Mouse (Mus musculus) left cerebral cortex, adult 11 months (tissue): ENCODE data around the gene Arl16.

ENCODE experiments used
- DNase-seq: peaks from one replicate; pipeline ENCODE4 v3.0.0; 2022; ENCODE audit warnings: low spot score

Gene Arl16

DNA sequence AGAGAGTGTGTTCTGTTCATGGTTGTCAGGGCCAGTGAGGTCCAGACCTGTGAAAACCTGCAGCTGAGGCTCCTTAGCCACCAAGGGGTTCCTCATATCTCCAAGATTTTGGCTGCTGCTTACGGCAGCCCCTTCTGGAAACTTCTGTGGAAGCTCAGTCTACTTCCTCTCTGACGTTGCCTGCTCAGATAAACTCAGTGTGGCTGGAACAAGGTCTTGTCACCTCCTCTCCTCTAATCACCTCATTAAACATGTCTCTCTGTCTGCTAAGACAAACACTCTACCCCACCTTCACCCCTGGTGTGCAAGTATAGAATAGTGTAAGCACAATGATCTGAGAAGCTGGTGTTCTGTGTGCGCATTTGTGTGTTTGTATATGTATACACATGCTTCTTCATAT is 21.9 kb downstream of the Arl16 start:
- no peak for DNase-seq

DNA sequence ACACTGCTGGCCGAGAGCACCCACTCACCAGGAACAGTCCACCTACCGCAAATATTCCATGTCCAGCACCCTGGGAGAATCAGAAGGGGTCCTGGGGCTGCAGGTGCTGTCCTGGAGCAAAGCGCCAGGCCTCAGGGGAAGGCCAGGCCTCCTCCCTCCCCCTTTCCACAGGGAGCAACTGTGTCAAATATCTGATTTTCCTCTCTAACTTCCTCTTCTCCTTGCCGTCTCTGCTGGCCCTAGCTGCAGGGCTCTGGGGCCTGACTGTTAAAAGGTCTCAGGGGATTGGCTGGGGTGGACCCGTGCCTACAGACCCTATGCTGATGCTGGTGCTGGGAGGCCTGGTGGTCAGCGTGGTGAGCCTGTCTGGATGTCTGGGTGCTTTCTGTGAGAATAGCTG is 23.3 kb downstream of the Arl16 start:
- DNase-seq: no peak

- no peak for DNase-seq
Measured at GRCm38 (mm10) chr11:120442765-120443280, 24.6 kb downstream of the Arl16 start.

- DNase-seq: no peak
Measured at GRCm38 (mm10) chr11:120442344-120442743, 25.1 kb downstream of the Arl16 start, which contains the start of gene Tspan10. Gene Tspan10, plus strand, starts transcription at chr11:120442644.

GRCm38 (mm10) chr11:120437857-120438385 is 29.5 kb downstream of the Arl16 start:
- no peak for DNase-seq

GRCm38 (mm10) chr11:120437152-120437856 is 30.1 kb downstream of the Arl16 start, which contains the start of gene Nploc4:
Gene Nploc4, minus strand, starts transcription at chr11:120437708.
- DNase-seq: peak; percentile 62

- DNase-seq: no peak
Measured at GRCm38 (mm10) chr11:120426727-120427126, 40.7 kb downstream of the Arl16 start.

GRCm38 (mm10) chr11:120423569-120424295 is 43.7 kb downstream of the Arl16 start:
- DNase-seq: peak; percentile 14

DNA sequence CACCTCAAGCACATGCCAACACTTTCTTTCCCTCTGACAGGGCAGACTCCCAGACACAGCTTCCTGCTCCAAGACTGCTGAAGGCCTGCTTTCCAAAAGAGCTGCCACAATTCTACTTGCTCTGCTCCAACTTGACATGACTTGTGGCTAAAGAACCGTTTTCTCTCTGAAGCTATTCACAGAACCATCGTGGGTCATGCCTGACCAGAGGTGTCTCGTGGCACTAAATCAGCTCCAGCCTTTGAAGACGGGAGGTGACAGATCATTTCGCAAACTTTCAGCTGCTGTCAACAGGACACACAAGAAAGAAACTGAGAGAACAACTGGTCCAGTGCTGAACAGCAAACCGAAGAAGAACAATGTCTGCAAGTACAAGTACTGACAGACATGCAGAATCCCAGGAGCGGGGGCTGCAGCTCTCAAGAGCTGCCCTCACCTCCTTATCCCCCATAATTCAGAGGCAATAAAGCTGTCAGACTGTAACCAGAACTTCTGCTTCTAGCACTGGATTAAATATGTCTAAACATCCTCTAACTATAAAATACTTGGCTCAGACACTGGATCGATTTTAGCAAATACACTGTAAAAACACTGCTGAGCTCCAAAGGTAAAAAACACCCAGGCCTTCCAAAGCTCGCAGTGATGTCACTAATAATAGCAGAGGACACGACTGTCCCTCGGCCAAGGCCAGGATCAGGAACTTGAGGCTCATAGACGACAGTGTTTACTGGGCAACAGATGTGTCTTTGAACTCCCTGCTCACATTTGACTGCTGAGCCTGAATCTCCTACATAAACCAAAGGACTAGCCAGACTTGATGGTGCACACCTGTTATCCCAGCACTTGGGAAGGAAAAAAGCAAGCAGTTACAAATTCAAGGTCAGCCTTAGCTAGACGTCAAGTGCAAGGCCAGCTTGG is 44.5 kb downstream of the Arl16 start:
- no peak for DNase-seq

GRCm38 (mm10) chr11:120418592-120418991 is 48.8 kb downstream of the Arl16 start:
- DNase-seq: no peak

DNA sequence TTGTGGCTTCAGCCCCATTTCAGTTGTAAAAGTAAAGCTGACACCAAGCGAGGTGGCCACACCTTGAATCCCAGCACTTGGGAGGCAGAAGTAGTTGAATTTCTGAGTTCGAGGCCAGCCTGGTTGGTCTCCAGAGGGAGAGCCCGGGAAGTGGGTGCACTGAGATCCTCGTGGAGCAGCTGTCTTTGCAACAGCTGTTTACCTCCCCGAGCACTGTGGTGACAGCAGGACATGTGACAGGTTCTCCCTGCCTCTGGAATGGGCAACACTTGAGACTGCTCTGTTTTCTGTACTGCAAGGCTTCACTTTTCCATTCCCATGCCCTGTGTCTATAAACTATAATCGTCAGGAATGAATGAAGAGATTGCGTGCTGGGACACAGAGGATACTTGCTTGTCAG is 49.6 kb downstream of the Arl16 start:
- DNase-seq: no peak
